Mouse (Mus musculus) ES-E14 (cell line): ENCODE data around the gene Nap1l5.

Experiments
- CHD2 ChIP-seq: IDR thresholded peaks from 2 replicates; pipeline ENCODE4 v1.6.1; 2014; ENCODE audit warnings: mild to moderate bottlenecking, low read depth, low read length, inconsistent platforms
- ZC3H11A ChIP-seq: IDR thresholded peaks from 2 replicates; pipeline ENCODE4 v1.6.1; 2012; ENCODE audit warnings: low read depth, mild to moderate bottlenecking, inconsistent platforms, low read length, borderline replicate concordance

- no peak for TF ChIP-seq ZC3H11A
- no peak for TF ChIP-seq CHD2
Measured at GRCm38 (mm10) chr6:58894994-58895393, 11.9 kb downstream of the Nap1l5 start.
